Mouse (Mus musculus): Measurements from ENCODE around the gene Olfr1440.
A peak's percentile ranks its signal among the peaks of the same experiment; 100 is the strongest.

Olfr1440 gene

DNA sequence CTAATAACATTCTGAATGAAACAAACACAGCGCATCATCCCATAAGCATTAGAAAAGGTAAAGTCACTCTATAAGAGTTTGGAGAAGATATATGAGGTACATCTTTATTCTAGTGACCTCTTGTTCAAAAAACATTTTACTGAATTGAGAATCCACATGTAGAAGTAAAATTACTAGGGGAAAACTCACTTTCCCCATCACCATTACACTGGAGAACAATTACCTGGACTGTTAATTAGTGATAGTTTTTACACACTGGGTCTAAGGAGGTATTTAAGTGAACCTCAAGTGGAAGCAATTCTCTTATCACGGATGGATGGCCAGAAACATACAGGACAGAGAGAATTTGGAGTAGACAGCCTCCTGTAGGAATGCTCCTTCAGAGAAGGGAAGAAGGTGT is at the start of gene Olfr1440:
TSS of gene Olfr1440 (plus strand) at position 301 of the 400 bp plus-strand sequence.
- DNase-seq (ENCODE audit: inconsistent ontology term) = no peak

DNA sequence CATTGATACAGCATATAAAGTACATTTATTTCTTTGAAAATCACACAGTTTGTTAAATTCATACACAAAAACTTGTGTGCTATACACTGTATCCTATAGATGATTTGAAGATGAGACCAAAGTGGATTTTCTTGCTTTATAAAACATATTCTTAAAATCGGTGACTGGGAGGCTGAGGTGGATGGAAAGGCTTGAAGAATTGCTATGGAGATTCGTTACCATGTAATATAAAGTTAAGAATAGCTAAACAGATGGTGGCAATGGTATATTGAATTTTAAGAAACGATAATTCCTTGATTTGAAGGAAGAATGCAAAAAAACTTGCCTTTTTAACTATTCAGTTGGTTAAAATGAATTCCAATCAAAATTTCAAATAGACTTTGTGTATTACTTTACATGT is 14.1 kb upstream of the Olfr1440 start:
- no peak for DNase-seq (ENCODE audit: inconsistent ontology term)

DNA sequence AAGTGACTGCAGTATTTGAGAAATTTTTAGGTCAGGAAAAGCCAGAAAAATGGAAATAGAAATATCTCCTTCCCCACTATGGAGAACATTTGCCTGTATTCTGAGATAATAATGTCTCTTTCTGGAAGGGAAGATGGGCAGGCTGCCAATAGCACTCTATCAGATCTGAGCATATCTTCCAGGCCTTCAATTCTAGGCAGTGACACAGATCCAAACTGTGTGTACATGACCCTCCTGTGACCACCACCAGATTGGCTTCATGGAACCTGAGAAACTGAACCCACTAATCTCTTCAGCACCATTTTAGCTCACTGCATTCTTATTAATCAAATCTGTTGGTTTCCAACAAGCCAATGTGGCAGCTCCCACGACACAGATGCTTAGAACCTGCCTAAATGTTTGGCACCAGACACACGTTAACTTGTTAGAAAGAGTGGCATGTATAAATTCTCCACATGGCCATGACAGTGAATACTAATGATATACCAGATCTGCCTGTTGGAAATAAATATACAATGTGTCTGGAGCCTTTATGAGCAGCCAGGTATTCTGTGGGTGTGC is 12.5 kb upstream of the Olfr1440 start:
- no peak for DNase-seq (ENCODE audit: inconsistent ontology term)

DNA sequence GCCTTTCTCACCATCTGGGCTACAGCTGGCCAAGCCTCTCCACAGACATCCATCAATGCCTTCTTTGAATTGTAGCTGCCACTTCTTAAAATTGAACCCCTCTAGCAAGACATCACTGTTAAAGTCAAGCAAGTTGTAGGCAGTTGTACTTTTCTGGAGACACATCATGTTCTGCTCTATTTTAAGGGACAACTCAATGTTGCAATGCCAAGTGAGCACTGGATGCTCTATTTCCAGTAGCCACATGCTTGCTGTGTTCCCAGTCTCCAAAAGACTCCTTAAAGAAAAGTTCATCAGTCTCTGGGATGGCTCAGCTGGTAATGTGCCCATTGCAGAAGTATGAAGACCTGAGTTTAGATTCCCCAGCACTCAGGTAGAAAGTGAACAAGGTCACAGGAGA is 26.7 kb downstream of the Olfr1440 start:
- no peak for DNase-seq (ENCODE audit: inconsistent ontology term)

DNA sequence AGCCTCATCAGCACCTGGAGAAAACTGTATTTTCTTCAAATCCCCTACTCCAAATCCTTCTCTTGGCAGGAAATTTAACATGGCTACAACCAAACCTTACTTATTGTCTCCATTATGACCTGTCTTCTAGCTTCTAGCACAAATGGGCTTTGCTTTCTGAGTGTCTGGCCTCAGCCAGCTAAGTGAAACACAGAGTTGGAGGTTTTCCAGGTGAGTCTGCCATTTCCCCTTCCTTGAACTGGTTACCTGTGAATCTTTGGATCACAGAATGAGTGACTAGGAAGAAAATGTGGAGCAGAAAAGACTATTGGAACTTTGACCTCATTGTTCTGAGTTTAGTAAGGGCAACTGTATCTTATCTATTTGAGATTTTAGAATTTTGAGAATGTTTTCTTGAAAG is 30.3 kb downstream of the Olfr1440 start, which contains the start of gene Olfr1441:
TSS of gene Olfr1441 (plus strand) at position 73 of the 400 bp plus-strand sequence.
- no peak for DNase-seq (ENCODE audit: inconsistent ontology term)

DNA sequence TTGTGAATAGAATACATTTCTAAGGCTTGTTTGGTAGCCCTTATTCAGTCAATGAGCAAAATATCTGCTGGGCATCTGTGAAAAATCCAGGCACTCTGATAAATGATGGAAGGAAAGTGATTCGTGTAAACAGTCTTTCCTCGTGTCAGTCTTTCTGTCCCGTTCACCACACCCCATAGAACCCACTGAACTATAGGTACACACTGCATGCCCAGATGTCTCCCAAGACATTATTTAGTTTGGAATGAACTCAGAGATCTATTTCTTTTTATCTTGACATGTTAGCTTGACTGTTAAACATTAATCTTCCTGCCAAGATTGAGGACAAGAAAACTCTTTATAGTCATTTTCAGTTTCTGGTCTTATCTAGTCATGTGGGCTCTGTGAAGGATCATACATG is 31.2 kb downstream of the Olfr1440 start:
- no peak for DNase-seq (ENCODE audit: inconsistent ontology term)

DNA sequence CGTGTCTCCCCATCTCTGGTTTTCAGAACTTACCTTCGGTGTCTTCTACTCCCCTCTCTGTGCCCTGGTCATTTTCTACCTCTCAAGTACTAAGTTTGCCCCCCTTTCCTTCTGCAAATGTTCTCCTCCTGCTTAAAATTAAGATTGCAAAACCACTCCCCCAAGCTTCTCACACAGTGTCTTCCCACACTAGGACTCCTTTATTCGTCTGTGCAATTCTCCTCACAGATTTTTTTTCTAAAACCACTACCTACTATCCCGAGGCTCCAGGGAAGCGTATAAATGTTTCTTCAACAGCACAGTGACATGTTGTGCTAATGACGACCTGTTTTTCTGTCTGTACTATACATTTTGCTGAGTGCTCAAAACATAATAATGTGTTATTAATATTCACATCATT is 33.5 kb downstream of the Olfr1440 start:
- DNase-seq (ENCODE audit: inconsistent ontology term) = no peak

DNA sequence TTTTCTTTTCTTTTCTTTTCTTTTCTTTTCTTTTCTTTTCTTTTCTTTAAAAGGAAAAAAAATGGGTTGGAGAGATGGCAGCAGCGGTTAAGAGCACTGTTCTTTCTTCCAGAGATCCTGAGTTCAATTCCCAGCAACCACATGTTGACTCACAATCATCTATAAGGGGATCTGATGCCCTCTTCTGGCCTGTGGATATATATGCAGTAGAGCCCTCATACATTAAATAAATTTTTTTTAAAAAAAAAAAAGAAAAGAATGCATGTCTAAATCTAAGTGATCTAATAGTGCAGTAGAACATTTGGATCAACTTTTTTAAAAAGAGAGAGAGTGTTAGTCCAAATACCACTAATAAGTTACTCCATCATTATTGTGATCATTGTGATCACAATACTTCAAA is 34.6 kb downstream of the Olfr1440 start:
- DNase-seq (ENCODE audit: inconsistent ontology term) = no peak

DNA sequence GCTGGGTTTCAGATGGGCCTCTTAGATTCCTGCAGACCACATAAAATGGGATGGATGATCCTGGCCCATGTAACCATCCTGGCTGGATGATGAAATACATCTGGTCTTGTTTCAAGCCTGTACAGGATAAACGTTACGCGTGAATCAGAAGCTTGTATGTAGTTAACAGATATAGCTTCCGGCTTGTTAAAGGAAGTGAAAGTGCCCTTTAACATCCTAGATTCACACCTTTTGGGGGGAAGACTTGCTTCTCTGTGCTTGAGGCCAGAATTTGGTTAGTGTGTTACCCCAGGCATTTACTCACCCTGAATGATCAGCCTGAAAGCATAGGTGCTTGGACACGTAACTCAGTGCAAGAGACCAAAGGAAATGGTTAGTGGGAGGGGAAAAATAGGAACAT is 40.0 kb downstream of the Olfr1440 start:
- no peak for DNase-seq (ENCODE audit: inconsistent ontology term)

DNA sequence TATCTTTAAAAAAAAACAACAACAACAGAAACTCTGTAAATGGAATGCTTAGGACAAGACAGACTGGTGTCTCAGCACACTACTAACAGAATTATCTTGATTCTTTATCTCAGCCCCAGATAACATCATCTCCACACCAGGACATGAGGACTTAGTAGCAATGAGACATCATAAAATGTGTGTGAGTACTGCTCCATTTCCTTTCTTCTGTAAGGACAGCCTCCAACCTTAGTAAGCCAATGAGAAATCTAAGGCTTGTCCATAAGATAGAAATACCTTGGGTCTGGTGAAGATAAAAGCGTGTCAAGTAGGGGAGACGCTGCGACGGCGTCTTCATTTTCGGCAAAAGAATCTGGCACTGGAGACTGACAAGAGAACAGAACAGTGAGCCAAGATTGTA is 40.5 kb downstream of the Olfr1440 start, which contains the start of gene Pfpl:
TSS of gene Pfpl (plus strand) at position 301 of the 400 bp plus-strand sequence.
- DNase-seq (ENCODE audit: inconsistent ontology term) = no peak

DNA sequence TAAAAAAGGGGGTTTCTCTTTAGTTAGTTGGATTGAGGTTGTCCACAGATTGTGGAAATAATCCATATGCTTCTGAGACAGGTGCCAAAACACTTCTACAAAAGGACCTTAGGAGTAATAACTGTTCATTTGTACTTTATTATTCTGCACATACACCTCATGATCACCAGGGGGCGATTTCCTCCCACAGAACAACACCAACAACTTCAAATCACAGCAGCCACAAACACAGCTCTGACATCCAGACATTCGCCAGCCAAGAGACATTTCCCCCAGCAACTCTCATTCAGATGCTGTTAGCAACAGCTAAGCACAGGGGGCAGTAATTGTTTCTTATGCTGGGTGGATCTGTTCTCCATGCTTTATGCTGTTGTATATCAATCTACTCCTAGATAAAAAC is 46.0 kb downstream of the Olfr1440 start:
- DNase-seq (ENCODE audit: inconsistent ontology term) = peak; percentile 50

DNA sequence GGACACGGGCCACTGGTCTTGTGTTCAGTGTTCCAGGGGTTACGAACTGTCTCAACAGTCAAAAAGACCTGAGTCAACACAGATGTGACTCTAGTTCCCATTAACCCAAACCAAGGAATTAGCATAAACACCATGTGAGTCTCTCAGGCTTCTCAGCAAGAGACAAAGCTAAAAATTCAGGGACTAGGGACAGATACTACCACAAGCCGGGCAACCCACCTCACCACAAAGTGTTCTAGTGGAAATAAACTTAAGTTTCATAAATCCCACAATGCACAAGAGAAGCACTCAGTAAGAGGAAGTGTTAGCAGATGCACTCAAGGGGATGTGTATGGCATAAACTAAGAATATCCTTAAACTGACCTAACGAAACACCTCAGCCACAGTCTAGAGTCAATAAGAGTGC is 47.9 kb downstream of the Olfr1440 start:
- no peak for DNase-seq (ENCODE audit: inconsistent ontology term)

DNA sequence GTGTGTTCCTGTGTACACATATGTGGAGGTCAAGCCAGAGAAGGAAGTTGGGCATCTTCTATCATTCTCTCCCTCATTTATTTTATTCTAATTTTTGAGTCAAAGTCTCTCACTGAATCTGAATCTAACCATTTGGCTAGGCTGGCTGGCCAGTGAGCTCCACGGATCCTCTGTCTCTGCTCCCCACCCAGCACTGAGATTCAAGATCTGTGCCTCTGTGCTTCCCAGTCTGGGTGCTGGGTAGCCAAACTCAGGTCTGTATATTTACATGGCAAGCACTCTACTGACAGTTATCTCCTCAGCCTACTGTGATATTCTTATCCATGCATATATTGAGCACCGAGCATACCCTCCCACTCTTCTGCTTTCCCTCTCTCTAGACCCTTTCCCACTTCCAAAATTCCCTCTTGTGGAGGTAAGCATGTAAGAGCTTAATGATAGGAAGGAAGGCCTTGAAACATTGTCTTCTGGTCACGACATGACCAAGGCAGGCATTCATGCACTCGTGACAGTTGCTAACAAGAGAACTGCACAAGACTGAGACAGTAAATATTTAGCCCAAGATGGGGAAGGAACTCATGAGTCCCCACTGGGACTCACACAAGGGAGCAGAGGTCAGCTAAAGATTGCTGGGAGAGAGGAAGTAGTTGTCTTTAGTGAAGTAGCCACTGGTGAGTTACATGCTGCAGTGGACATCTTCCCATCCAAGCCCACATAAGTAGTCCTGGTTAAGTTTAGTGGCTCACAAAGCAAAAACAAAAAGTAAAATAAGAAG is 48.9 kb downstream of the Olfr1440 start:
- DNase-seq (ENCODE audit: inconsistent ontology term) = no peak

DNA sequence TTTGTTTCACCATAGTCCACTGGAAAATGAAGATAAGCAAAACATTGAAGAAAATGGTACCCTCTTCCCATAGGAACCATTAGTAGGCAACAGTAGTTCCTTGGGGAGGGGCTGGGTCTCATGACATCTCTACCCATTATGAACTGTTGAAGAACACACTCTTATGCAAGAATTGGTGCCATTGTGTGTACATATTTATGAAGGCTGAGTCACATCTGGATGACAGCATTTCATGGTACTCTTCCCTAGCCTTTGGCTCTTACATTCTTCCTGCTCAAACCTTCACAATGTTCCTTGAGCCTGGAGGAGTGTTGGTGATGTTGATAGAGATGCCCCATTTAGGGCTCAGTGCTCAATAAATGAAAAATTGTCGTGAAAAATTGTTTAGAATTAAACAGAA is 52.5 kb downstream of the Olfr1440 start:
- DNase-seq (ENCODE audit: inconsistent ontology term) = no peak

DNA sequence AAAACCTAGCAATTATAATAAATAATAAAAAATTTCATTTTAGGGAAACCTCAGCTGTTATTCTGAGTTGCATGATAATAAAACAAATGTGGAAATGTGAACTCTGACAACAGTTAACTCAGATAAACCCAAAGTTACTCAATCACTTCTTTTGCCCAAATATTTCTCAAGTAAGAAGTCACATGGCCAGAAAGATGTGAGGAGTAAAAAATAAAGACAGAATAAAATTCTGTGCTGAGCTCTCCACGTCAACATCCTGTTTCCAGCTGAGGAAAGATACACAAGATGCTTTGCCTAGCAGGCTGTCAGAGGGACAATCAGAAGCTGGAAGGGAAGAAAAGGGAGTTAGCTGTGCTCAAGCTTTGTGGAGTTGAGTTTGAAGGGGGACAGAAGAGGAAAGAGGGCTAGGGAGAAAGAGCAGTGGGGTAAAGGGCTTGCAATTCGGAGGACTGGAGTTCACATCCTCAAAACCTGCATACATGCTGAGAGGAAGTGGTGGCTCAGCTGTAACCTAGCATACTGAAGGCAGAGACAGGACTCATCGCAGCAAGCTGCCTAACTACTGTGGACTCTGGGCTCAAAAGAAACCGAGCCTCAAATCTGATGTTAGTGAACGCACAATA is 53.1 kb downstream of the Olfr1440 start:
- DNase-seq (ENCODE audit: inconsistent ontology term) = no peak

DNA sequence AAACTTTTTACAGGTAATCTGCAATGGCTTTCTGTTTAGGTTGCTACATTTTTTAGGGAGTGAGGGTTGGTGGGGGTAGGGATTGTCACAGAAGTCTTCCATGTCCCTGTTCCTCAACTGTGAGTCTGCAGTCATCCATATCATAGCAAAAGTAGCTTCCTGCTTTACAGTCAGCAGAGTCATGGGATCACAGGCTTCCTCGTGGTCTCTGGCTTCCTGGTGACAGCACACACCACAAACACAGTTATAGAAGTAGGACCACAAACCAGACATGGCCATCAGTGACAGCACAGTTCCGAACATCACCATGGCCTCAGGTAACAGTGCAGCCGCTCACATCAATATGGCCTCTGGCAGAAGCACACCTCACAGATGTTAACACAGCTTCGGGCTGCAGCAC is 55.5 kb downstream of the Olfr1440 start:
- DNase-seq (ENCODE audit: inconsistent ontology term) = no peak

DNA sequence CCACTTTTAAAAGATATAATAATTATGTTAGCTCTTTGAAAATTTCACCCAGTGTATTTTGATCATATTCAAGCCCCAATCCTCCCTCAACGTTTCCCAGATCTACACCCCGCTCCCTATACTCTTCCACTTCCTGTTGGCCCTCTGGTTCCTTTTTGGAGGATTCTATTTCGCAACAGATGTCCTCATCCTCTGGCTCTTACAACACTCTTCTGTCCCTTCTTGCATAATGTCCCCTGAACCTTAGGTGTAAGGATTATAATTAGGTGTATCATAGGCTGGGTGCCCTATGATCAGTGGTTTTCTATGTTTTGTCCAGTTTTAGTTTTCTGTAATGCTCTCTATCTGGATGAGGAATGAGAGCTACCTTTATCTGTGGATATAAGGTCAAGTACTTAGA is 57.9 kb downstream of the Olfr1440 start:
- DNase-seq (ENCODE audit: inconsistent ontology term) = no peak
